Mouse (Mus musculus) layer of hippocampus, postnatal 10 days (tissue): ENCODE measurements around the gene Eif3j1. TPM values are rescaled to one million over a fixed set of nuclear protein-coding genes. Genes with fewer than 3 reads are reported as not detected.
"Not testable (repeated sequence)": the region's sequence is repeated elsewhere in the genome, so short reads cannot be mapped to it uniquely, and the experiment has no call there.

Experiments
- DNase-seq, 2 experiments: peaks; one replicate each; pipeline ENCODE4 v3.0.0; 2021; ENCODE audit warnings: low spot score in 2 of 2
- microRNA-seq, 2 experiments: library from miRNA; unstranded; fragments of <30 nt; microRNA quantifications; one replicate each; pipeline ENCODE4 v1.2.0; 2021
- total RNA-seq, 2 experiments: library from RNA; stranded (reverse); gene quantifications; 2 replicates each; pipeline ENCODE4 v1.2.3; 2021

The Eif3j1 gene
- total RNA-seq, 2 experiments from 2014 or later, result 22.7 TPM

GRCm38 (mm10) chr2:122093844-122094243, 65.5 kb downstream of the Eif3j1 start:
- DNase-seq, result no peak

GRCm38 (mm10) chr2:122097686-122098085, 69.3 kb downstream of the Eif3j1 start:
- not testable (repeated sequence) for DNase-seq

- DNase-seq, result no peak
These were observed 73.7 kb downstream of the Eif3j1 start for GRCm38 (mm10) chr2:122102070-122102469.

Small RNA genes within 50 kb of the gene (microRNA-seq; reads per million reads assigned to microRNA genes)
- 0 reads per million in 2 experiments for gene Gm47314

Other genes with a start within 250 kb of the Eif3j1 start
- gene Frmd5, start 221.5 kb upstream of the Eif3j1 start, total RNA-seq, result 10 to 100 TPM; 36.9 to 38.8 TPM
- 100 to 1,000 TPM; 132 to 156 TPM for gene Casc4, start 161.6 kb upstream of the Eif3j1 start, total RNA-seq
- gene Ctdspl2, start 72.5 kb upstream of the Eif3j1 start, total RNA-seq, result 10 to 100 TPM; 38.1 to 43.8 TPM
- gene Mageb3, start 72.5 kb upstream of the Eif3j1 start, total RNA-seq, result under 1 TPM; 0.16 to 0.43 TPM
- 10 to 100 TPM; 18.6 to 20.1 TPM for gene Spg11, start 89.8 kb downstream of the Eif3j1 start, total RNA-seq
- gene B2m, start 119.1 kb downstream of the Eif3j1 start, total RNA-seq, result 10 to 100 TPM; 71.5 to 82.4 TPM
- not detected for gene Trim69, start 132.2 kb downstream of the Eif3j1 start, total RNA-seq
- gene Patl2, start 157.6 kb downstream of the Eif3j1 start, total RNA-seq, result not detected
- not detected for gene Terb2, start 157.7 kb downstream of the Eif3j1 start, total RNA-seq
- gene Sord, start 206.2 kb downstream of the Eif3j1 start, total RNA-seq, result 10 to 100 TPM; 12.6 to 15.8 TPM